Mouse (Mus musculus) heart, postnatal 0 days (tissue): Measurements from ENCODE around the gene H2-T23.
"Not testable (repeated sequence)": the region's sequence is repeated elsewhere in the genome, so short reads cannot be mapped to it uniquely, and the experiment has no call there.

Experiments
- CTCF ChIP-seq: IDR thresholded peaks from 2 replicates; pipeline ENCODE4 v1.5.1; 2016; ENCODE audit warnings: antibody characterized with exemption, control low read depth, low read depth
- EP300 ChIP-seq: IDR thresholded peaks from 2 replicates; pipeline ENCODE4 v1.6.1; 2016; ENCODE audit warnings: antibody characterized with exemption, low read depth

DNA sequence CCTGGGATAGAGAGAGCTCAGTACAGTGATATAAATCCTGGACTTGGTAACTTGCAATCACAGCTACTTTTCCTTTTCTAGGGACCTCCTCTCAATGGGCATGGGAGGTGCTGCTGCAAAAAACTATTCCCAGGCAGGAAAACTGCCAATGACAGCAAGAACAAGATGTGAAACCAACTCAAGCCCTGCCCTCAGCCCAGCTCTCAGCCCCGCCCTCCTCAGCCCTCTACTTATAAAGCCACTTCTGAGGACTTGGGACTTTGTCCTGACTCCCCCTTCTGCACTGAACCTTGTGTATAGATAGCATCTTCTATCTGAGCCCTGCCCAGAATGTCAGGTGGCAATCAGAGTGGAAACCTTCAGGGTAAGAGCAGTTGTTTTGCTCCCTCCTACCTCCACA is 25.7 kb upstream of the H2-T23 start, which contains the start of gene Gm11127:
- not testable (repeated sequence) for TF ChIP-seq CTCF, EP300
